Mouse (Mus musculus): Measurements from ENCODE around the gene 2510039O18Rik.

2510039O18Rik gene

DNA sequence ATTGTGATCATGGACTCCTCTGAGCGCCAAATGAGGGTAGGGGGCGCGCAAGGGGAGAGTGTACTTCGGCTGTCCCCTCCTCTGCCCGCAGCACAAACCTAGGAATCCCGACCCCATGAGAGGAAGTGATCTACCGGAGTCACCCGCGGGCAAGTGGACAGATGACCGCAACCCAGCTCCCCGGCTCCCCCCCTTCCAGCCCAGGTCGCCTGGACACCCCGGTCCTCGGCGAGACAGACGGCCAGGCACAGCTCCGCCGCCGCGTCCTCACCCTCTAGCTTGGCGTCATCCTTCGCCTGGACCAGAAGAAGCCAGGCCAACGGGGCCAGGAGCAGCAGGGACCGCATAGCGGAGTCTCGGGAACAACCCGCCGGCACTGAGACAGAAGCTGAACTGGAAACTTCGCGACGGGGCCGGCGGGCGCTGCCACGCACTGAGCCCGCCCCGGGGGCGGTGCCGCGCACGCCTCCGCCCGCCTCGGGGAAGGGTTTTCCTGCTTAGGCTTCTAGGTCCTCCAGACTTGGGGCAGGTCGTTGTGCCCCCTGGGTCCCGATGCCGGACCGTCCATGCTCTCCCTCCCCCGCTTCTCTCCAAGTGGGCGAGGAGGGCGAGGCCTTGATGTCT, 4.3 kb upstream of the 2510039O18Rik start, which contains the start of gene Plod1:
TSS of gene Plod1 (minus strand) at position 437 of the 624 bp plus-strand sequence.
- no peak for DNase-seq (ENCODE audit: extremely low spot score, low read depth, low spot score)

DNA sequence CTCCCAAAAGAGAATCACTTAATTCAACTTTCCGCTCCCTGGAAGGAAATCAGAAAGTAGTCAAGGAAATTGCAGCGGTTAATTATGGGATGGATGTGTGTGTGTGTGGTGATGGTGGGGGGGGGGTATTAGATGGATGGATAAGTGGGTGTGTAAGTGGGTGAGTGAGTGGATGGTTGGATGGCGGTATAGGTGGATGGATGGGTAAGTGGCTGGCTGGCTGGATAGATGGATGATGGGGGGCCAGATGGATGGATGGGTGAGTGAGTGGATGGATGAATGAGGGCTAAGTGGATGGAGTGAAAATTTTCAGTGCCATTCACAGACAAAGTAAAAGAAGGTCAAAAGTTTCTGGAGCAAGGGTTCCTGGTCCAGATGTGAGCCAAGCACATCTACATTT, 3.7 kb upstream of the 2510039O18Rik start:
- no peak for DNase-seq (ENCODE audit: extremely low spot score, low read depth, low spot score)

DNA sequence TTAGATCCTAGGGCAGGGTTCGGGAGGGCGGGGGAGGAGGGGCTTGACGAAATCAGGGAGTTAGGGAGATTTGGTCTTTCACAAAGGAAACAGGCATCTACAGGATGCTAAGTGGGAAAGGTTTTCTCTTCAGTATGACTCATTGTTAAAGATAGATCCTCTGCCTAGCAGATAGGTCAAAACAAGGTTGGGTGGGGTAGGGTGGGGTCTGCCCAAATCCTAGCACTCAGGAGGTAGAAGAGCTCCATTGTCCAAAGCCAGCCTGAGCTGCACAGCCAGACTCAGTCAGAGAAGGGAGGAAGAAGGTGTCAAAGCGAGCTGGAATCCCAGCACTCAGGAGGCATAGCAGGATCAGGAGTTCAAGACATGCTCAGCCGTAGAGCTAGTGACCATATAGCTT, 3.2 kb upstream of the 2510039O18Rik start:
- no peak for DNase-seq (ENCODE audit: extremely low spot score, low read depth, low spot score)

DNA sequence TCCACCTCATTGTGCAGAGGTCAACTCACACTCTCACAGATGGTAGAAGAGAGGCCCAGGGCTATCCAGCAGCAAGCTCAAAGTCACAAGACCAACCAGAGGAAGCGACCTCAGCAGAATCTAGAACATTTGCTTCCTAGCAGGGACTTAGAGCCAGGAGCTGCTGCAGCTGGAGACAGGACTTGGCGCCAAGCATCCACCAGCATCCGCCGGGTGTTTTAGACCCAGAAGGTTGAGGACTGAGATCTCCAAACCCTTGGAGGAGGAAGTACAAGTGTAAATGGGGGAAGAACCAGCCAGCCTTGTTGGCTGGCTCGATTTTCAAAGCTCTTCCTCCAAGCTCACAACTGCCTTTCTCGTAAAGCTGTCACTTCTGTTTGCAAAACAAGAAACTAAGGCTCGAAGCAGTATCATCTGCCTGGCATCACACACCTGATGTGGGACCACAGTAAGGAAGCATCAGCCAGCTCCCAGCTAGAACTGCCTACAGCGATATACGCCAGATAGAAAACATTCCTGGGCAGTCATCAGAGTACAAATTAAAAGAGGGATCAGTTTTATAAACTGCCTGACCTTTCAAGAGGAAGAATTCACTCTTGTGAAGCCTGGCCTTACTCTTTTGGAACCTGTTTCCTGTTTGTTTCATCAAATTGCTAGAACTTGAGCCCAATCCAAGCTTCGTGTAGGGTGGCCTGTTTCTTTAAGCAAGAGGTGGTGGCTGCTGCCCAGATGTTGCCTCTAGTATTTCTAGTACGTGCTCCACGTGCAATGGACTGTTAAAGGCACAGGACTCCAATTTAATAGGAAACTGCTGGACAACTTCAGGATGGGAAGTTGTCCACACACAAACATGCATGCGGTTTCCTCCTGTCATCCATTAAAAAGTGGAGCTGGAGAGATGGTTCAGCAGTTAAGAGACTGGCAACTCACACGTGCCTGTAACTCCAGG, 2.3 kb upstream of the 2510039O18Rik start:
- DNase-seq (ENCODE audit: extremely low spot score, low read depth, low spot score): no peak

DNA sequence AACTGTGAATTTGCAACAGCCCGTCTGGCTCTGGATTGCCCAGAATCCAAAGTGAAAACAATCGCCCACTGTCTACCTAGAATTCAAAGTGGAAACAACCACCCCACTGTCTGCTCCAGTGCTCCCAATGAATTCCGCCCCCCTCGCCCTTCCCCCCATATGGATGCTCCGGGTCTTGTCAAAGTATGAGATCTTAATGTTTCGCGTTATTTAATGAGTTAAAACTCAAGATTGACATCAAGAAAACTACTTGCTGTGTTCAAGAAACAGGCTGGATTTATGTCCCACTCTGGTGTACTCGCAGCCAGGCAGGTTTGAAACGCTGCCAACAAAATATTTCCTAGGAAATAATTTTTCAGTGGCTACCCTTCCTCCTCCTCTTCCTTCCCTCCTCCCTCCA, 584 bp upstream of the 2510039O18Rik start:
- DNase-seq (ENCODE audit: extremely low spot score, low read depth, low spot score): no peak

DNA sequence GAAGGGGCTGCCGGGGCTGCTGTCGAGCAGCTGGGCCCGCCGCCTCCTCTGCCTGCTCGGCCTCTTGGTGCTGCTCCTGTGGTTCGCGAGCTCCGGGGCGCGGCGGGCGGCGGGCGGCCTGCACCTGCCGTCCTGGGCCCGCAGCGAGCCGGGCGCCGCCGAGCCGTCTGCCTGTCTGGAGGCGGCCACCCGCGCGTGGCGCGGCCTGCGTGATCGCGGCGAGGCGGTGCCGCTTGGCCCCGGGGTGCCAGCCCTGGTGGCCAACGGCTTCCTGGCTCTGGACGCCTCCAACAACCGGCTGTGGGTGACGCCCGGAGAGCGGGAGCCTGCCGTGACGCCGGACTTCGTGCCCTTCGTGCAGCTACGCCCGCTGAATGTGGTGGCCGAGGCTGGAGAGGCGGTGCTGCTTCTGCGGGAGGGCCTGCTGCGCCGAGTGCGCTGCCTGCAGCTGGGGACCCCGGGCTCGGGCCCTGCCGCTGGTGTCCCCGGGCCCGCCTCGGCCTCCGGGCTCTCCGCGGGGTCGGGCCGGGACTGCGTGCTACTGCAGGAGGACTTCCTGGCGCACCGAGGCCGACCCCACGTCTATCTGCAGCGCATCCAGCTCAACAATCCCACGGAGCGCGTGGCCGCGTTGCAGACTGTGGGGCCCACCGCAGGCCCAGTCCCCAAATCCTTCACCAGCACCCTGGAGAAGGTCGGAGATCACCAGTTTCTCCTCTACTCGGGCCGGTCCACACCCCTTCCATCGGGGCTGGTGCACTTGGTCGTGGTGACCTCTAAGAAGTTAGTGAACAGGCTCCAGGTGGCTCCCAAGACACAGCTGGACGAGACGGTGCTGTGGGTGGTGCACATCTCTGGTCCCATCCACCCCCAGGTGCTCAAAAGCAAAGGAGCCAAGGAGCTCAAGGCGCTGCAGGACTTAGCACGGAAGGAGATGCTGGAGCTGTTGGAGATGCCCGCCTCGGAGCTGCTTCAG, 638 bp downstream of the 2510039O18Rik start:
- DNase-seq (ENCODE audit: extremely low spot score, low read depth, low spot score): no peak

DNA sequence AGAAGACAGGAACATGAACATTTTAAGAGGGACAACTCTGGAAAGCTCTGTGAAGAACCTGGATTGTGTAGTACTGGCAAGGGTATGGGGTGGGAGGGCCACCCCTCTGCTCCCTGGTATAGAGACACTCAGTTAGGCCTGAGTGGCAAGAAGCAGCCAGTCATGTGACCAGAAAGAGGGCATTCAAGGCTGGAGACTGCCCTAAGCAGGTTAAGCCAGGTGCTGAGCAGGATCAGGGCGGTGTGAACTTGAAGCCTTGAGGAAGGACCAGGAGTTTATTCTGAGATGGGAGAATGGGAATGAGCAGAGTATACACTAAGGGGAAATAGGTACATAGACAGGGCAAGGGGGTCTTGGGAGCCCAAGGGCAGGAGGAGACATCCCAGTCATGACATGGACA, 2.3 kb downstream of the 2510039O18Rik start:
- no peak for DNase-seq (ENCODE audit: extremely low spot score, low read depth, low spot score)

DNA sequence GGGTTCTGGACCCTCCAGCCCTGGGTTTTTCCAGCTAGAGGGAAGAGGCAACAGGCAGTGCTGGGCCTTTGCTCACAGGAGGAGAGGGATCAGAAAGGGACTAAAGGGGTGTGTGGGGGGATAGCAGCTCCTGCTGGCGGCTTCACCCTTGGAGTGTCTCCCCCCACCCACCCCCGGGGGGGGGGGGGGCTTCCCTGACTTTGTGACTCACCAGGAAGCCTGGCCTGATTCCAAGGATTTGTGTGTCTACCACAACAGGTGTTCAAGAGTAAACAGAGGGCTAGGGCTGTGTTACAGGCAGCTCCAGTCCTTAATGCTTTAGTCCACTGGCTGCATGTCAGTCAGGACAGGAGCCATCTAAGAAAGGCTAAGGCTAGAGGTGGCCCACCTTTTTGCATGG, 6.8 kb downstream of the 2510039O18Rik start:
- DNase-seq (ENCODE audit: extremely low spot score, low read depth, low spot score): no peak

DNA sequence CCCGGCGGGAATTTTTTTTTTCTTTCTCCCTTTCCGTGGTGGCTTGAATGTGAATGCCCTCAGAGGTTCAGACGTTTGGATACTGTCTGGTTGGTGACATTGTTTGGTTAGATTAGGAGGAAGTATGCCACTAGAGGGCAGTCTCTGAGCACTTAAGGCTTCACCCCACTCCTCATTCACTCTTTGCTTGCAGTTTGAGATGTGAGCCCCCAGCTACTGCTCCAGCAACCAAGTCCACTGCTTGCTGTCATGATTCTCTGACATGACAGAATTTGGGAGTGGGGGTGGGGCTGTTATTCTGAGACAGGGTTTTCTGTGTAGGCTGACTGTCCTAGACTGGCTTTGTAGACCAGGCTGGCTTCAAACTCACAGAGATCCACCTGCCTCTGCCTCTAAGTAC, 12.9 kb downstream of the 2510039O18Rik start:
- no peak for DNase-seq (ENCODE audit: extremely low spot score, low read depth, low spot score)

DNA sequence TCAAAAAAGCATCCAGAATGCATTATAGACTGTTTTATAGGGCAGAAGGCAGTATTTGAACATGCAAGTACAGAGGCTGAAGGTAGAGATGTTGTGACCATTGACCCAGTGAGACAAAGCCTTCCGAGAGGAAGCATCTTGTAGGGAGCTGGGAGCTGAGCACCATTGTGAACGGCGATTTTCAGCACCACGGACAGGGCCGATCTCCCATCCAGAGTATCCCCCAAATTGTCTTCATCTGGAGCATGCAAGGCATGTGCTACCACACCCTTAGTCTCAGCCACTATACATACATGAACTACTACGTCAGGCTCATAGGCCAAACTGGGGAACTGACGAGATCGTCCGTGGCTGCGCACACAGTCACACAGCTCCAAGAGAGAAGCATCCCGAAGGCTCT, 16.4 kb downstream of the 2510039O18Rik start:
- no peak for DNase-seq (ENCODE audit: extremely low spot score, low read depth, low spot score)

DNA sequence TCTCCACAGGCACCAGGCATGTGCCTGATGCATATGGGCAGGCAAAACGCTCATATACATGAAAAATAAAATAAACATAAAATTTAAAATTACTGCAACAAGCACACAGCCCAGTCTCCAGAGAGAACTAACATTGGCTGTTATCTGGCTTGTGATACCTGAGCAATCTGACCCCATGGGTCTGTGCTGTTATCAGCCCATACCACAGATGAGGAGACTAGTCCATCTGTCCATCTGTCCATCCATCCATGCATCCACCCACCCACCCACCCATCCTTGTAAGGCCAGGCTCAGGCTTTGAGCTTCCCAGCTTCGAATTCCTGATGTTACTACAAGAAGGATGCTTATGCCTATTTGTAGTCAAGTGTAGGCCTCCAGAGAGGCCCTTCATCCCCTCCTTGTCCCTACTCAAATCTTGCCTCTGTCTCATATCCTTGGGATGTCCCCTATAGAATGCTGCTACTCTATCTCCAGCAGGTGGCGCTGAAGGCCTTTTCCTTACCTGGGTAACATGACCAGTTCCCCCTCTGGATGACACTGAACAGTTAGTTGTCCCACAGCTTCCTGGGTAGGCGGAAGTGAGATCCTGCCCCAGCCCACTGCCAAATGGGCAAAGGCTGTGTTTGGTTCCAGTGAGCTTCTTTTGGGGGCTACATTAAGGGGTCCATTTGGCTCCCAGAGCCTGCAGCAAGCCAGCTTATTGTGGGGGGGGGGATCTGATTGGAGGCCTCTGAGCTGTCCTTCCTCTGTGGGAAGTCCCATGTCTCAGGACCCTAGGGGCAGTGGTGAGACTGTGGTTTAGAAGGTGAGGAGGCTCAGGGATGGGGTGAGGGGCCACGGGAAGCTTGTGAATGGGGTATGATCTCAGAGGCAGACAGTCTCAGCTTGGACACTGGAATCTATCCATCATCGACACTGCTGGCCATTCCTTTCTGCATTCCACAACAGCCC, 19.5 kb downstream of the 2510039O18Rik start:
- DNase-seq (ENCODE audit: extremely low spot score, low read depth, low spot score): no peak

DNA sequence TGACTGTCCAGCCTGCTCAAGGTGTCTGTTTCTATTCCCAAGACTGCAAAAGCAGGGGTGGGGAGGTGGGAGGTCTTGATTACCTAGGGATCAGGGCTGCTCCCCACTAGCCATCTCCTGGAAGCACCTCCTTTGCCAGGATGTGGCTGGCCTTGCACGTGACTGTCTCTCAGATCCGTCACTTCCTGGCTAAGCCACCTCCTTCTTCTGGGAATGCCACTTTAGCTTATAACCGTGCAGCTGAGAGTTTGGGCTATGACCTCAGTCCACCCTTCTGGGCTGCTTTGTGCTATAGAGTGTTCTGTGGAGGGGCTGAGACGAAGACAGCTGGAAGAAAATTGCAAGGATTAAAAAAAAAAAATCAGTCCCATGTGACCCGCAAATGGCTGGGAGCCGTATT, 22.1 kb downstream of the 2510039O18Rik start:
- no peak for DNase-seq (ENCODE audit: extremely low spot score, low read depth, low spot score)

DNA sequence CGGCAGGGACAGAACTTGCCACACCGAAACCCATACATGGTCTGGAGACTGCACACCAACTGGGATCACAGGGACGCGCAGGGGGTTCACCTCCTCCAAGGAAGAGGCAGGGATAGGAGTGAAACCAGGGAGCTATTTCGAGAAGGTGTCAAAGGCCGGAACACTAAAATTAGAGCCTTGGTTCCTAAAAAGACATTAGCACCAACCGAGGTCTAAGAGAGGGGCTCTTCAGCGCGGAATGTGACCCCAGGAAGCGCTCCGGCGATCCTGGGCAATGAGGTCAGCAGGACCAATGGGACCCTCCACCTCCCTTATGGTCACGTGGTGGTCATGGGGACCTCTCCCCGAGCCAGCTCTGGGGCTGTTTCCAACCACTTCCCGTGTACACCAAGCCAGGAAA, 22.9 kb downstream of the 2510039O18Rik start:
- no peak for DNase-seq (ENCODE audit: extremely low spot score, low read depth, low spot score)

DNA sequence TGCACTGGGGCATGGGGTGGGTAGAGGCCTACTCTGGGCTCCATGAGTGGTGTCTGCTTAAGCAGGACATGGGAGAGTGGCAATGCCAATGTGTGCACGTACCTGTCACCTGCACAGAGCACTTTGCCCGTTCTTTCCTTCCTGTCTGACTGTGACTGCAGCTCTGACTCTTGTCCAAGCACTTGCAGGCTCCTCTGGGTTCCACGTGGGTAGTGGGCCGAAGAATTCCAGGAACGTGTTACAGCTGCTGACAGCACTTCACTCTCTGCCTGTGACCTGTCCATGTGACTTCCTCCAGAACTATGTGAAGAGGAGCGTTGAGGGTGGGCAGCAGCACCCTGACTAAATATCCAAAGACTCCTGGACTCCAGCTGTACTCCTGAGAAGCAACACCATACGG, 25.0 kb downstream of the 2510039O18Rik start:
- no peak for DNase-seq (ENCODE audit: extremely low spot score, low read depth, low spot score)

DNA sequence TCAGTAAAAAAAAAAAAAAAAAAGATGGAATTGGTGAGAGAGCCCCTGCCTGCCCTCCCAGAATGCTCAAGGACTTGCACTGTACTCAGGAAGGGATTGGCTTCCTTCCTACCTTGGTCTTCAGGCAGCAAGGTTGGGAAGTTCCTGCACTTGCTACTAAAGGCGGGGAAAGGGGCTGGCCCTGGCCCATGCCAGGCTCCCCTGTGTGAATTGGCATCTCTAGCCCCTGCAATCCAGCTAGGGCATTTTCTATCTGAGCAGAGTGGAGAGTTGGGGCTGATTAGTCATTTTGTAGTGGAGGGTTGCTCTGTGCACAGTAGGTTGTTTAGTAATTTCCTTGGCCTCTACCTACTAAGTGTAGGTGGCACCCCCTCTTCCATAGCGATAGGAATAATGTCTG, 28.1 kb downstream of the 2510039O18Rik start:
- DNase-seq (ENCODE audit: extremely low spot score, low read depth, low spot score): no peak

DNA sequence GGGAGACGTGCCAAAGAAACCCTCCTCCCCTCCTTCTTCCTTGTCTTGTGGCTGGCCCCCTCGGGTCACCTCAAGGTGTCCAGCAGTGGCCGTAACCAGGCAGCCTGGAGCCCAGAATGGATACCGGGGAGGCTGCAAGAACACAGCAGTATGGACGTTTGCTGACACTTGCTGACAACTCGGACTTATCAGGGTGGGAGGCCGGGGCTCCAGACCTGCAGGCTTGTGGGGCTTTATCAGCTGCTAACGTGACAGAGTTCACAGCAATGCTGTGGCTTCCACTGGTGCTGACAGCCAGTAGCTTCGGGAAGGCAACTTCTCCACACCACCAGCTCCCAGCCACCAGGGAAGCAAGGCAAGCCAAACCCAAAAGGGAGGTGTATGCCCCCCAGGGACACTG, 28.6 kb downstream of the 2510039O18Rik start:
- DNase-seq (ENCODE audit: extremely low spot score, low read depth, low spot score): no peak

DNA sequence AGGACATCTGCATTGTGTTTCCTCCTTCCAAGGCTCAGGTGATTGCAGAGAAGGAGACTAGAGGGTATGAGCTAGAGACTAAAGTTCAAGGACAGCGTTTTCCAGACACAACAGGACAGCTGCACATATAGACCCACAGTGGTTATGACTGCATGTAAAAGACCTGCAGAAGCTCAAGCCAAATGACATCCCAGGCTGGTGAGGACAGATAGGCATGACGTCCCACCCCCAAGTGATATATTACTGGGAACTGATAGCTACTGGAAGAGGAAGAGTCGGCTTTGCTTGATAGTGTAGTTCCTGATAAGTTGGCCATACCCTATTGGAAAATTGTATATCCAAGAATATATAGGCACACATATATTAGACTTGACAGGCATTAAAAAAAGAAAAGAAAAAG, 35.5 kb downstream of the 2510039O18Rik start:
- no peak for DNase-seq (ENCODE audit: extremely low spot score, low read depth, low spot score)

DNA sequence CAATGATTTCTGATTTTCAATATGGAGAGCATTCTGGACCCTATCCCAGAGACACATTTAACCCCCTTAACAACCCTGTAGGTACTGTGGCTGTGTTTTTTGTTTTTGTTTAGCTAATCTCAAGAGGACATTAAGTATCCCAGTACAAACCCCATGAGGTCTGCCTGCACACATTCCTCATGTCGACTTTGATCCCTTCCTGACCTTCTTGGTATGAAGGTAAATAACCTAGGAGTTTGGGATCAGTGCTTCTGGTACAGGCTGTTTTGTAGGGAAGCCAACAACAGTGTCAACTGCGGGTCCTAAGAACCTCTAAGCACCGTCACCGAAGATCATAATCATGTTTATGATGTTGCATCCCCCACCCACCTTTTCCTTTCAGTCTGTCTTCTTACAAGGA, 37.0 kb downstream of the 2510039O18Rik start:
- no peak for DNase-seq (ENCODE audit: extremely low spot score, low read depth, low spot score)

DNA sequence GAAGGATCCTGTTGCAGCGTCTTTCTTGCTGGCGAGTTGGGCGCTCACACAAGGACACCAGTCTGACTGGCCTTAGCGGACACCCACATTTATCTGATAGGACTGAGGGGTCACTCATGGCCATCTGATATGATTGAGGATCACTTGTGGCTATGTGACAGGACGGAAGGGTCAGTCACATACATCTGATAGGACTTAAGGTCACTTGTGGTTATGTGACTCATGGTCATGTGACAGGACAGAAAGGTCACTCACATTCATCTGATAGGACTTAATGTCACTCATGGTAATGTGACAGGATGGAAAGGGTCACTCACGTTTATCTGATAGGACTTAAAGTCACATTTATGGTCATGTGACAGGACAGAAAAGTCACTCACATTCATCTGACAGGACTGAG, 37.7 kb downstream of the 2510039O18Rik start:
- DNase-seq (ENCODE audit: extremely low spot score, low read depth, low spot score): no peak

DNA sequence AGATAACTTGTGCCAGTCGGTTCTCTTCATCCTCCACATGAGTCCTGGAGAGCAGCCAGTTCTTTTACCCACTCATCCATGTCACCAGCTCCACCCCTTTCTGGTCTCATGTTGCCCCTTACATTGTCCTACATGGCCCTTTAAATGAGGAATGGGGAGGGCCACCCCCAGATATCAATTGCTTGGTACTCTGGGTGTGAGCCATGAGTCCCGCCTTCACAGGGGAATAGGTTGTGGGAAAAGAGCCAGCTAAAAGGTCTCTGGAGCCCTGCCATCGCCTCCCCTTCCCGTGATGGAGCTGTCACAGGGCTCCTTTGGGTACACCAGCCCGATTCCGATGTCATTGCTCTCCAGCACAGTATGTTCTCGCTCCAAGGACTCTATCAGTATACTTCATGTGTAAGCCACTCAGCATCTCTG, 38.8 kb downstream of the 2510039O18Rik start:
- DNase-seq (ENCODE audit: extremely low spot score, low read depth, low spot score): no peak
